Comparison of ENCODE assay signal across 13 mouse cellular contexts in the genomic region with DNA sequence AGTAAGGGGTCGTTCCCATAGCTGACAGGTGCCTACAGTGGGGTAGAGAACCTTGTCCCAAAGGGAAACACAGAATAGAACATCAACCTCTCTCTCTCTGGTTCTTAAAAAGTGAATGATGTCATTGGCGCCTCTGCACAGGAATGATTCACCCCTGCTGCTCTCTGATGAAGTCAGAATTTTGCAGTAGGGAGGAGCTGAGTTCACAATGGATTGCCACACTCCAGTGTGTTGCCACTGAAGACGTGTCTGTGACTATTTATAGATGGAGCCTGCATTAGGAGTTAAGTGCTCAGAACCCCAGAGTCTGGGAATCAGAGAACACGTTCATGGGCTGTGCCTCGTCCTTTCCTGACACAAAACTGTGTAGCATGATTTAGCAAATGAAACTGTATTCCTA. TPM values are rescaled to one million over a fixed set of nuclear protein-coding genes. Genes with fewer than 3 reads are reported as not detected.
DNase-seq lines count a peak whose midpoint lies in the region; ATAC-seq lines count a peak whose summit lies in the region.
"Had no signal": no experiment of that assay in that cellular context is flagged by ENCODE, and none has a peak within 500 bp of the region (broad histone marks: within the 10 kb centered on the region; RNA-seq: fewer than 3 reads in every experiment).

No protein-coding gene starts in this region.

- H3K4me2 ChIP-seq in heart, embryonic 14.5 days (ENCODE audit: low read length) = 0 out of 2 replicates have a peak overlapping the region, but pooled peaks have one; percentile 16
- no peak overlapping the region for H3K4me2 ChIP-seq in forebrain, embryonic 14.5 days (ENCODE audit: low read length)
- H3K4me2 ChIP-seq: forebrain, embryonic 13.5 days; hindbrain, embryonic 15.5 days had no signal

- peak overlapping the region; percentile 18; the same call in 1 of the 2 replicates for H3K9ac ChIP-seq in heart, embryonic 14.5 days (ENCODE audit: low read length)
- H3K9ac ChIP-seq in forebrain, embryonic 14.5 days (ENCODE audit: low read length) = no peak overlapping the region
- H3K9ac ChIP-seq: forebrain, embryonic 13.5 days; hindbrain, embryonic 15.5 days had no signal

- H3K36me3 ChIP-seq in heart, embryonic 14.5 days (ENCODE audit: control insufficient read depth, insufficient read depth, low read length) = no peaks in the 10 kb centered on the region
- H3K36me3 ChIP-seq in forebrain, embryonic 14.5 days (ENCODE audit: control insufficient read depth, insufficient read depth, low read length) = no peaks in the 10 kb centered on the region
- H3K36me3 ChIP-seq: hindbrain, embryonic 15.5 days had no signal

- WGBS in heart, embryonic 14.5 days = 19% methylated on average over 5 of the region's 5 CpGs
- WGBS in forebrain, embryonic 14.5 days = 73% methylated on average over 5 of the region's 5 CpGs

- no peak overlapping the region for H3K4me3 ChIP-seq in heart, embryonic 14.5 days (ENCODE audit: control insufficient read depth in 1 of 2, insufficient read depth in 1 of 2, low read depth in 1 of 2, low read length in 2 of 2)
- no peak overlapping the region for H3K4me3 ChIP-seq in forebrain, embryonic 14.5 days (ENCODE audit: low read depth, low read length)
- H3K4me3 ChIP-seq: forebrain, embryonic 13.5 days; hindbrain, embryonic 15.5 days; megakaryocyte, embryonic 14.5 days had no signal

- no peaks in the 10 kb centered on the region for H3K27me3 ChIP-seq in heart, embryonic 14.5 days (ENCODE audit: control insufficient read depth, insufficient read depth, low read length)
- no peaks in the 10 kb centered on the region for H3K27me3 ChIP-seq in forebrain, embryonic 14.5 days (replicated peaks; ENCODE audit: control insufficient read depth, insufficient read depth, low read length)
- H3K27me3 ChIP-seq: forebrain, embryonic 13.5 days; hindbrain, embryonic 15.5 days; megakaryocyte, embryonic 14.5 days had no signal

- H3K9me3 ChIP-seq in heart, embryonic 14.5 days (ENCODE audit: control insufficient read depth, low read length) = no peaks in the 10 kb centered on the region
- H3K9me3 ChIP-seq in forebrain, embryonic 14.5 days (replicated peaks; ENCODE audit: control insufficient read depth, low read length) = no peaks in the 10 kb centered on the region
- H3K9me3 ChIP-seq: forebrain, embryonic 13.5 days; hindbrain, embryonic 15.5 days; megakaryocyte, embryonic 14.5 days had no signal

- peak; percentile 64 for DNase-seq in layer of hippocampus, adult 9-11 months
- no peak for DNase-seq in layer of hippocampus, postnatal 36 days
- DNase-seq in brain, adult 2 months (ENCODE audit: low read depth, low spot score) = peak; percentile 81
- DNase-seq in urinary bladder, adult 18-20 months (ENCODE audit: low spot score in 2 of 2) = no peak
- DNase-seq in forebrain, embryonic 14.5 days (ENCODE audit: low spot score) = no peak
- DNase-seq: embryo, embryonic 11 days; kidney, postnatal 4 days; thymus, postnatal 36 days had no signal

- H3K4me1 ChIP-seq in heart, embryonic 14.5 days (ENCODE audit: control insufficient read depth in 2 of 2, insufficient read depth in 2 of 2, low read length in 2 of 2) = peaks cover 8 to 26% of the 10 kb centered on the region in 2 experiments
- no peaks in the 10 kb centered on the region for H3K4me1 ChIP-seq in forebrain, embryonic 14.5 days (ENCODE audit: control insufficient read depth, insufficient read depth, low read length)
- H3K4me1 ChIP-seq: forebrain, embryonic 13.5 days; hindbrain, embryonic 15.5 days had no signal

- ATAC-seq in heart, embryonic 14.5 days (ENCODE audit: insufficient number of reproducible peaks, insufficient read depth, low FRiP score, low read depth) = peak; percentile 65; the same call in 1 of the 2 replicates
- peak; percentile 55; the same call in 1 of the 2 replicates for ATAC-seq in monocyte, adult 5-6 weeks (replicated peaks; ENCODE audit: insufficient number of reproducible peaks, low FRiP score, low TSS enrichment, poor library complexity, severe bottlenecking)
- ATAC-seq in forebrain, embryonic 14.5 days = no peak
- ATAC-seq: forebrain, embryonic 13.5 days had no signal

- H3K27ac ChIP-seq in heart, embryonic 14.5 days (replicated peaks in 1 of 2; ENCODE audit: control insufficient read depth in 1 of 2, insufficient read depth in 1 of 2, low read depth in 2 of 2, low read length in 2 of 2) = peak overlapping the region; percentile 82 to 85
- no peak overlapping the region for H3K27ac ChIP-seq in forebrain, embryonic 14.5 days (ENCODE audit: low read depth, low read length)
- H3K27ac ChIP-seq: forebrain, embryonic 13.5 days; hindbrain, embryonic 15.5 days had no signal

RNA-seq across cellular contexts. Expression of a gene that starts 9.9 kb away (rescaled TPM):
- 100 to 1,000 TPM; 354 to 385 TPM for total RNA-seq in layer of hippocampus, postnatal 36 days (2021)
- 50.6 and 56.1 TPM in 2 replicates for polyA plus RNA-seq in heart, embryonic 14.5 days (2014; fragmentation: Nextera tagmentation; extraction: Ambion mirVana)
- 45.8 to 134 TPM (median 53.2 TPM) in 3 replicates for total RNA-seq in monocyte, adult 5-6 weeks (2017)
- polyA plus RNA-seq in forebrain, embryonic 14.5 days (2014; fragmentation: Nextera tagmentation; extraction: Ambion mirVana) = 74.4 and 94.6 TPM in 2 replicates

Comparison
In these comparisons a context has a peak if more than half of its experiments do, and no peak if none do; other contexts are left out.
1. DNase-seq: peak in layer of hippocampus, adult 9-11 months (single experiment) and brain, adult 2 months (single experiment); none in layer of hippocampus, postnatal 36 days (0 of 2), urinary bladder, adult 18-20 months (0 of 2) and forebrain, embryonic 14.5 days (single experiment).